Mouse (Mus musculus) naive thymus-derived CD4-positive, alpha-beta T cell, adult 2 months (primary cell): ENCODE results near the gene Ninj2.
"Not testable (repeated sequence)": the region's sequence is repeated elsewhere in the genome, so short reads cannot be mapped to it uniquely, and the experiment has no call there.

Experiments used
- DNase-seq: peaks from one replicate; pipeline ENCODE4 v3.0.0-alpha.2; 2011; ENCODE audit warnings: low read depth

Gene Ninj2

GRCm38 (mm10) chr6:120093100-120093499, at the start of gene Ninj2:
TSS of gene Ninj2 (plus strand) at chr6:120093350.
- no peak for DNase-seq

GRCm38 (mm10) chr6:120045406-120045805, 47.7 kb upstream of the Ninj2 start:
- no peak for DNase-seq

- DNase-seq = peak; percentile 73
Observed at GRCm38 (mm10) chr6:120047705-120048292, 45.4 kb upstream of the Ninj2 start.

GRCm38 (mm10) chr6:120054412-120054811, 38.7 kb upstream of the Ninj2 start:
- DNase-seq = no peak

- peak; percentile 73 for DNase-seq
Observed at GRCm38 (mm10) chr6:120055666-120056540, 37.2 kb upstream of the Ninj2 start.

GRCm38 (mm10) chr6:120062934-120063333, 30.2 kb upstream of the Ninj2 start:
- no peak for DNase-seq

GRCm38 (mm10) chr6:120064627-120065026, 28.5 kb upstream of the Ninj2 start:
- no peak for DNase-seq

GRCm38 (mm10) chr6:120065552-120066177, 27.5 kb upstream of the Ninj2 start:
- peak; percentile 75 for DNase-seq

GRCm38 (mm10) chr6:120069546-120069945, 23.6 kb upstream of the Ninj2 start:
- no peak for DNase-seq

- DNase-seq = peak; percentile 52
Observed at GRCm38 (mm10) chr6:120072630-120073029, 20.5 kb upstream of the Ninj2 start.

- peak; percentile 70 for DNase-seq
Observed at GRCm38 (mm10) chr6:120076619-120077450, 16.3 kb upstream of the Ninj2 start.

GRCm38 (mm10) chr6:120079547-120079946, 13.6 kb upstream of the Ninj2 start:
- DNase-seq = no peak

- peak; percentile 82 for DNase-seq
Observed at GRCm38 (mm10) chr6:120081516-120081915, 11.6 kb upstream of the Ninj2 start.

- peak; percentile 72 for DNase-seq
Observed at GRCm38 (mm10) chr6:120082251-120082950, 10.7 kb upstream of the Ninj2 start.

GRCm38 (mm10) chr6:120082951-120083411, 10.2 kb upstream of the Ninj2 start:
- DNase-seq = peak; percentile 95

GRCm38 (mm10) chr6:120083442-120083841, 9.7 kb upstream of the Ninj2 start:
- DNase-seq = no peak

- DNase-seq = no peak
Observed at GRCm38 (mm10) chr6:120084983-120085382, 8.2 kb upstream of the Ninj2 start.

- DNase-seq = no peak
Observed at GRCm38 (mm10) chr6:120085832-120086231, 7.3 kb upstream of the Ninj2 start.

- not testable (repeated sequence) for DNase-seq
Observed at GRCm38 (mm10) chr6:120087041-120087440, 6.1 kb upstream of the Ninj2 start.

- DNase-seq = no peak
Observed at GRCm38 (mm10) chr6:120090712-120091248, 2.4 kb upstream of the Ninj2 start.

- DNase-seq = no peak
Observed at GRCm38 (mm10) chr6:120091956-120092355, 1.2 kb upstream of the Ninj2 start.
